Mouse (Mus musculus) adipose tissue, adult 10 weeks (tissue): ENCODE results near the gene Olfr288. TPM values are rescaled to one million over a fixed set of nuclear protein-coding genes. Genes with fewer than 3 reads are reported as not detected.

ENCODE experiments used
- polyA plus RNA-seq: library from polyadenylated mRNA; stranded (reverse); fragments of 350-450 nt; fragmentation: Illumina TruSeq; extraction: RNeasy Lipid Tissue Mini Kit (QIAGEN cat#74804); gene quantifications from one replicate; pipeline ENCODE4 v1.2.3, GENCODE M21; 2014; ENCODE audit warnings: low read depth, low replicate concordance

Olfr288 gene
- polyA plus RNA-seq, result not detected

GRCm38 (mm10) chr15:98195442-98195841 lies at the start of gene Olfr288:
Gene Olfr288 (minus strand): TSS chr15:98195542.

GRCm38 (mm10) chr15:98234350-98234749 lies 39.0 kb upstream of the Olfr288 start, which contains the start of gene Olfr286:
Gene Olfr286 (minus strand): TSS chr15:98234450.

GRCm38 (mm10) chr15:98220877-98221276 lies 25.5 kb upstream of the Olfr288 start, which contains the start of the genes Gm44579 and Olfr287:
Gene Gm44579 (minus strand): TSS chr15:98220977.
Gene Olfr287 (minus strand): TSS chr15:98221056.

GRCm38 (mm10) chr15:98166963-98167644 lies 28.2 kb downstream of the Olfr288 start, which contains the start of gene Ccdc184:
Gene Ccdc184 (plus strand): TSS chr15:98167158.

GRCm38 (mm10) chr15:98165525-98165924 lies 29.8 kb downstream of the Olfr288 start, which contains the start of gene Asb8:
Gene Asb8 (minus strand): TSS chr15:98165625.

Other genes with a start within 250 kb of the Olfr288 start
- gene Tmem106c, start 231.3 kb downstream of the Olfr288 start, polyA plus RNA-seq, result 65.7 TPM
- gene Col2a1, start 190.8 kb downstream of the Olfr288 start, polyA plus RNA-seq, result 0.51 TPM
- gene Pfkm, start 103.0 kb downstream of the Olfr288 start, polyA plus RNA-seq, result 21.6 TPM
- gene Senp1, start 101.8 kb downstream of the Olfr288 start, polyA plus RNA-seq, result 17.6 TPM
- 23.7 TPM for gene Asb8, start 29.9 kb downstream of the Olfr288 start, polyA plus RNA-seq
- gene Ccdc184, start 28.4 kb downstream of the Olfr288 start, polyA plus RNA-seq, result 0.57 TPM
- not detected for gene Gm44579, start 25.4 kb upstream of the Olfr288 start, polyA plus RNA-seq
- gene Olfr287, start 25.5 kb upstream of the Olfr288 start, polyA plus RNA-seq, result not detected
- not detected for gene Olfr286, start 38.9 kb upstream of the Olfr288 start, polyA plus RNA-seq
- 15.9 TPM for gene H1fnt, start 61.8 kb upstream of the Olfr288 start, polyA plus RNA-seq
- 3.6 TPM for gene Zfp641, start 100.6 kb upstream of the Olfr288 start, polyA plus RNA-seq
- not detected for gene Olfr285, start 121.8 kb upstream of the Olfr288 start, polyA plus RNA-seq
- not detected for gene Olfr284, start 145.4 kb upstream of the Olfr288 start, polyA plus RNA-seq
- gene Olfr283, start 185.4 kb upstream of the Olfr288 start, polyA plus RNA-seq, result not detected
- not detected for gene Olfr282, start 235.7 kb upstream of the Olfr288 start, polyA plus RNA-seq